Mouse (Mus musculus): Measurements from ENCODE around the gene Nrxn2.

Gene Nrxn2

DNA sequence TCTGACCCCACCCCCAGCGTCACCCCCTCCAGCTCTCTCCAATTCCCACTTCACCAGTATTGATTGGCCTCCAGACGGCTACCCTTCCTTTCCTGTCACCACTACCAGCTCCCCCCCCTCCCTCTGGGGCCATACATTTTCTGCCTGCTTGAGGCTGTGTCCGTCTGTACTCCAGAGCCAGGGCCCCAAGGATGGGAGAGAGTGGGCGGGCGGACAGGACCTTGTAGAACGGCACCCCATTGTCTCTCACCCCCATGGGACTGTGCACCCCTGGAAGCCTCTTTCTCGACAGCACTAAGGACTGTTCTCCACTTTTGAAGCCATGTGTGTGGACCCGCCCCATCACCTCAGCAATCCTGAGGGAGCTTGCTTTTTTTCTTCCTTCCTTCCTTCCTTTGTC, 77.2 kb downstream of the Nrxn2 start:
- DNase-seq: no peak

DNA sequence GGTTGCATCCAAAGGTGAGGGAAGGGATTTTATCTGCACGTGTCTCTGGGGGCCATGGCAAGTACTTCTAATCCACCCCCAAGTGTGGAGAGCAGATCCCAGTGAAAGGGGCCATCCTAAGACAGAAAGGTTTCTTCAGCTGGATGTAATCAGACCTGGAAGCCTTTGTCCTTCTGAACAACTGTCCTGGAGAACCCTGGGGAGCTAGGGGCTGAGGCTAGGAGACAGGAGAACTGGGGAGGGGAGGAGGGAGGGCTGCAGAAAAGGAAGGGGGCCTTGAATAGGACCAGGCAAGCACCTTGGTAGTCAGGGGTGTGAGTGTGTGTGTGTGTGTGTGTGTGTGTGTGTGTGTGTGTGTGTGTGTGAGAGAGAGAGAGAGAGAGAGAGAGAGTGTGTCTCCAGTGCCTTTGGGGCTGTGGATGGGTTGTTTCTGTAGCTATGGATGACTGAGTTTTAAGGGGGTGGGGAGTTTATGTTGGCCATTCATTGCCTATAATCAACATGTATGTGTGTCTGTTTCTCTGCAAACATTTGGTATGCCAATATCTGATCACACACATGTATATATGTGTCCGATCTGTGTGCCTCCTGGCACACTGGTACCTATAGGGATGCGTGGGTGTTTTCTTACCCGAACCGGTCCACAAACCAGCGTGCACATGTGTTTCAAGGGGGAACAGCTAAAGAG, 78.1 kb downstream of the Nrxn2 start:
- DNase-seq: no peak

DNA sequence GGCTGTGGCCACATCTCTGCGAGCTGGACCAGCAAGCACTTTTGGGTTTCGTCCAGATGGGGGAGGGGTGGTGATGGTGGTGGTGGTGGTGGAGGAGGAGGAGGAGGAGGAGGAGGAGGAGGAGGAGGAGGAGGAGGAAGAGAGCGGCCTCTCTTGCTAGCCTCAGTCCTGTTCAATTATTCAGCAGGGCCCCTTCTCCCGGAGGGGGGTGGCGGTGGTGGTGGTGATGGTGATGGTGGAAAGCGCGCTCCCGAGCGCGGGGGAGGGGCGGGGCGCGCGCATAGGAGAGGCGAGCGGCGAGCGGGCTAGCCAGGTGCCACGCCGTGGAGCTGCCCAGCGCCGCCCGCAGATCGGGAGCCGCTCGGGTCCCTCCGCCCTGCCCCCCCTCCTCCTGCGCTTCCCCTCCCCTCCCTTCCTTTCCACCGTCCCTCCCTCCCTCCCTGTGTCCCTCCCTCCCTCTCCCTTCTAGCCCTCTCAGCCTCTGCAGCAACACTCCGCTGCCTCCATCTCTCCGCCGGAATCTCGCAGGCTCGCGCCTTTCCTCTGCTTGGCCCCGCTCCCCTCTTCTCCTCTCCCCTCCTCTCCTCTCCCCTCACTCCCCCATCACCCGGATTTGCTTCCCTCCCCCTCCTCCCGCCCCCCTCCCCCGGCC, 78.7 kb downstream of the Nrxn2 start:
- DNase-seq: peak; percentile 83

DNA sequence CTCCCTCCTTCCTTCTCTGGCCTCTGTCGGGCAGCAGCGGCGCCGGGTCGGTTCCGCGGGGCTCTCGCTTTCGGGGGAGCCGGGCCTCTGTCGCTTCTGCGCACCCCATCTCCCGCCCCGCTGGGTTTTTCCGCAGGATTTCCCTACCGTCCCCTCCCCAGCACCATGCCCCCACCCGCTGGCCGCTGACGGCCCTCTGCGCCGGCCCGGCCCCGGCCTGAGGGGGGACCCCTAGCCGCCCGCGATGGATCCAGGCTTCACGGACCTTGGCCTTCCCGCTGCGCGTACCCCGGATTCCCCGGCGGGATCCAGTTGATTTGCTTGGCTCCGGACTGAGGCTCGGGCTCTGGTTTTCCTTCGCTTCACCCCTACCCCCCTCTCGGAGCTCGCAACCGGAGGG, 79.3 kb downstream of the Nrxn2 start:
- DNase-seq: peak; percentile 43

DNA sequence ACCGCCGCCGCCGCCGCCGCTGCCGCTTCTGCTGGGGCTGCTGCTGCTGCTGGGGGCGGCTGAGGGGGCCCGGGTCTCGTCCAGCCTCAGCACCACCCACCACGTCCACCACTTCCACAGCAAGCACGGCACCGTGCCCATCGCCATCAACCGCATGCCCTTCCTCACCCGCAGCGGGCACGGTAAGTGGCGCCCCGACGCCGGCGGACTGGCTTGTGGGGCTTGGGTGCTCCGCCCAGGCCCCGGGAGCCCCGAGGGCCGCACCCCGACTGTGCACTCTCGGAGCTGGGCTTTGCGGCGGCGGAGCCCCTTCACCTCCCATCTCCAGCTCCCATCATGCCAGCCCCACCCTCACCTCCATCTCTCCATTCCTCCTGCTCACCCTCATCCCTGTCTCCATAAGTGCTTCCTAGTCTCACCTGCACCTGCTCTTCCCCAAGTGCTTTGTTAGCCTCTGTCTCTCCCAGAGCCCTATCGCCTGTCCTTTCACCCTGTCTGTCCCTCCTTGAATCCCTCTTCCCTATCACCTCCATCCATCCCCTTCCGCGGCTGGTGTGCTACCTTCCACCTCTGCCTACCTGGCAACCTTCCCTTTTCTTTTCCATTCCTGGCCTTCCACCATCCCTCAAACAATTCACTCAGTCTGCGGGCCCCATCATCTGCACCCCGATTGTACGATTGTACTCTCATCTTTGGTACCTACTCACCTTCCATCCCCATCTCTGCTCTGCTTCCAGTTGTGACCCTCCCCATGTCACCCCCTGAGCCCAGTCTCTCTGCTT, 80.0 kb downstream of the Nrxn2 start:
- no peak for DNase-seq

DNA sequence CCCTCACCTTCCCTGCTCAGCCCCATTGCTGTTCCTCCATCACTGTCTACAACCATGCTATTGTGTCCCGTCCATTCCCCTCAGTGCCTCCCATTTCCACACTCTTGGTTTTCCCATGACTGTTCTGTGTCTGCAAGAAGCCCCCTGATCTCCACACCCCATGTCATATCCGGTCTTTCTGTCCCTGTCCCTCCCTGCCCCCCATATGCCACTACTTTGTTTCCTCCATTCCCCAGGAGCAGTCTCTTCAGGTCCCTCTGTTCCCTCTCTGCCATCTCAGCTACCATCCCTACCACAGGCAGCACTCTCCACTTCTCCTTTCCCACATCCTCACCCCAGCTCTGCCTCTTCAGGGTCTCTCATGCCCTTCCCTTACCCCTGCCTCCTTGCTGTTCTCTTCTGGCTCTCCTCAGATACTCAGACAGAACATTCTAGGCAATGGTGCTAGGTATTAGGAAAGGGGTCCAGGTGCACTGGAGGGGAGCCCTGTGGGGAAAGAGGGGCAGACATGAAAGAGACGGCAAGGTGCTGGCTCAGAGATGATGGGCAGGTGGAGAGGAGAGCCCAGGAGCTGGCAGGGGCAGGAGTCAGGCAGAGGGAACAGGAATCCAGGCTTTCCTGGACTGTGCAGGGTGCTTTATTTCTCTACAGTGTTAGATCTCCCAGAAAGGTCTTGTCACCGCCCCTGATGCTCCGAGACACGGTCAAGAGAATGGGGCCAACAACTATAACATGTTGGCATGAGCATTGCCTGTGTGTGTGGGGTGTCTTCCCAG, 81.5 kb downstream of the Nrxn2 start:
- no peak for DNase-seq

DNA sequence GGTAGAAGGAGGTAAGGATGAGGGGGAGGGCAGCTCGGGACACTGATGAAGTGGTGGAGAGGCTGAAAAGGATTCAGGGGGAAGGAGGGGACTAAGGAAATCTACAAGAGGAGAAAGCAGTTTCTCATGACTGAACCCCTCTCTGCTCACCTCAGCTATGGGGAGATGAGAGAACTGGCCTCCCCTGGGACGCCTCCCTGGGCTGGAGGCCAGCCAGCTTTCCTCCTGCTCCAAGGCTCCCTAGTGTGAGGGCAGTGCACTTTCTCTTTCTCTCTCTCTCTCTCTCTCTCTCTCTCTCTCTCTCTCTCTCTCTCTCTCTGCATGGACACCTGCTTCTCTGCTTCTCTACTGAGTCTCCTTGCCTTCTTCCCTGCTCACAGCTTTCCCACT, 82.1 kb downstream of the Nrxn2 start:
- no peak for DNase-seq

DNA sequence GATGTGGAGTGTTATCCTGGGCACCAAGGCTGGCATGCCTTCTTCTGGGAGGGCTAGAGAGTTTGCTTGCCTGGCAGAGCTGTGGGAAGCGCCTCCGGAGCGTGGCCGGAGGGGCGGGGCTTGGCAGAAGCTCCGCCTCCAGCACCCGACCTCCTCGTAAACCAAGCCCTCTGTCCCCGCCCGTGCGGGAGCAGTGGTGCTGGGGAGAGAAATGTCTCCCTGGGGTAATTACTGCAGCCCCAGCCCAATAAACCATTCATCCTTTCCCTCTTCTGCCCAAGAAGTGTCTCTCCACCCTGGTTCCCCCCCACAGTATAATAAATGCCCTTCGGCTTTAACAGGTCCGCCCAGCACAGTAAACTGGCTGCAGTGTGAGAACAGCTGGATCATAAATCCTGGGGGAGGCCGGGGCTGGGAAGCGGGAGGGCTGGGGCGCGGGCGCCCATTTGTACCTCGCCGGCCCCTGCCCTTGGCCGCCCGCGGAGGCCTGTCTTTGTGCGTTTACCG, 83.6 kb downstream of the Nrxn2 start:
- DNase-seq: peak; percentile 79

DNA sequence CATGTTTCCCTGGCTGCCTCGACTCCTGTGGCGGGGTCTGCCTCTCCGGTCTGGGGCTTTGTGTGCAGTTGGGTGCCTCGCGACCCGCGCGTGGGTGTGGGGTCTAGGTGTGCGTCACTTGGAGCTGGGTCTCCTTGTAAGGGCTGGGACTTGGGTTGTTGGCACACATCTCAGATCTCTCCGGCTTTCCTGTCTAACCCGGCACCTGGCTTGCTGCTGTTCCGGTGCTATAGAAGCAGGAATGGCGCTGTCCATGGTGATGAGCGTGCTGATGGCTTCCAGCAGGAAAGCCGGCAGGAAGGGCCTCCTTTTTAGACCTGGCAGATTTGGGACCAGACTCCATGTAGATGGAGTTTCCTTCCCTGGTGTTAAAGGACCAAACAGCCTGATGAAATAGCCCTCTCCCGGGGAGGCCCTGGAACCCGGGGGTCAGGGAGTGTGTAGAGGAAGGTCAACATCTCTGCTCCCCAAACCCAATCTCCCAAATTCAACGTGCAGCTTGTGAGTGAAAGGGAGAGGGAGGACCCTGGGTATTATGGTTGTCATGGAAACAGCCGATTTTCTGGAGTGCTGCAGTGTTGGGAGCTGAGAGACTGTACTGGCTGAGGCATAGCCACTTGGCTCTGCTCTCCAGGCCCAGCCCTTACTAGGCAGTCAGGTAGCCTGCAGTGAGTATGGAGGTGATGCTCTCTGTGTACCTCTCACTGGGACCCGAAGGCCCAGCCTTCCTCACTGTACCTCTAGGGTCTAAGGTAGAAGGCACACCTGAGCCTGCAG, 84.2 kb downstream of the Nrxn2 start:
- peak; percentile 89 for DNase-seq

DNA sequence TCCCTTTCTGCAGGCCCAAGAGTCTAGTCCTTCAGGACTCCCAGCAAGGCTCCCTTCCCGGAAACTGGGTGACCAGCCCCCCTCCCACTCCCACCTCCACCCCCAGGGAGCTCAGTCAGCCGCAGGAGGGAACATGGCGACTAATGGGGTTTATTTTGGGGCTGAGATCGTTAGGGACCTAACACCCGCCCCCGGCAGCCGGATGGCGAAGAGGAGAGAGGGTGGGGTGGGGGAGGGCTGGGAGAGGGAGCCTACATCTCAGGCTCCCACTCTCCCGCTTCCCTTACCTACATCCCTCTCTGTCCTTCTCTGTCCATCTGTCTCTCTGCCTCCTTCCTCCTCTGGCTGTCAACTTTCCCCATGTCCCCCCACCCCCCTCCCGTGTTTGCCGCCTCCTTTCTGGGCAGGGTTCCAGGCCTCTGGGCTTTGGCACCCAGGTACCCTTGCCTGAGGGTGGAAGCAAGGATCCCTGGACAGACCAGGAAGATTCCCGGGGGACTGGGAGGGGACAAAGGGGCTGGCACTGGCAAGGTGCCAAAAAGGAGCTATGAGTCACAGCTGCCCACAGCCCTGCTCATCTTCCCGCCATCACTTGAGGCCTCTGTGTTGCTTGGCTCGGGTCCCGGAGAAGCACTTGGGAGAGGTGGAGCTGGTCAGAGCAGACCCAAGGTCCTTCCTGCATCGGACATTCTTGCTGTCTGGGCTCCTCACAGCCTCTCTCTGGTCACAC, 85.6 kb downstream of the Nrxn2 start:
- DNase-seq: no peak

DNA sequence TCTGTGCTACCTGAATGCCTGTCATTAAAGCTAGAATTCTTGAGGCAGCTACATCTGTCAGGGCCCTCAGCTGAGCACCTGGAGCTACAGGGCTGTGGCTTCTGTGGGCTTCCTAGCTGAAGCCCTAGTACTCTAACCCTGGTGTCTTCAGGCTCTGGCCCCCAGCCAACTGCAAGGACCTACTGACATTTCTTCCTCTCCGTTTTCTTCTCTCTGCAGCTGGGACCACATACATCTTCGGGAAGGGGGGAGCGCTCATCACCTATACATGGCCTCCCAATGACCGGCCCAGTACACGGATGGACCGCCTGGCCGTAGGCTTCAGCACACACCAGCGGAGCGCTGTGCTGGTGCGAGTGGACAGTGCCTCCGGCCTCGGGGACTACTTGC, 86.1 kb downstream of the Nrxn2 start:
- no peak for DNase-seq

DNA sequence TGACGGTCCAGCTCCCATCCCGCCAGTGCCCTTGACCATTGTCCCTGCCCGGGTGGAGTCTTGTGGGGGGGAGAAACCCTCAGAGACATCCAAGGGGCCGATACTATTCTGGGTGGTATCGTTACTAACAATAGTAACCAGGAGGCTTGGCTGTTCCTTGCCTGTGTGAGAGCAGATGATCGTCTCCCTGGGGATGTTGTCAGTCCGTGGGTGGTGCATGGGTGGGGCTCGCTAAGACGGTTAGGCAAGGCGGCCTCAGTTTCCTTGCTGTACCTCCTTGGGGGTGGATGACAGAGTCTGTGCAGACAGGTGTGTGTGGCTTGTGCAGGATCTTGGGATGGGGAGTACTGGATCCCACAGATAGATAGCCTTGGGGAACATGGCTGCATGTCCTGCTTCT, 88.9 kb downstream of the Nrxn2 start:
- DNase-seq: no peak

DNA sequence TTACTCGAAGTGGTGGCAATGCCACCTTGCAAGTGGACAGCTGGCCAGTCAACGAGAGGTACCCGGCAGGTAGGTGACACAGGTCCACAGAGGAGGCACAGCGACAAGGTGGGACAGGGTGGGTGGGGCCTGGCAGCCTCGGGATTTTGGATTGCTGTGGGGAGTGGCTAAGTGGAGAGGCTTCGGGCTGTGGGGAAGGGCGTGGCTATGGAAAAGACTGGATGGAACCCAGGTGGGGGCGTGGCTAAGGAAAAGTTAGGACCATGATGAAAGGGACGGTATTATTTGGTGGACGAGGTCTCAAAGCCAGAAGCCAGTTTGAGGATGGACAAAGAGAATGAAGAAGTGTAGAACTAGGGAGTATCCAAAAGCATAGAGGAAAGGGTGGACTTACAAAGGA, 91.3 kb downstream of the Nrxn2 start:
- no peak for DNase-seq

DNA sequence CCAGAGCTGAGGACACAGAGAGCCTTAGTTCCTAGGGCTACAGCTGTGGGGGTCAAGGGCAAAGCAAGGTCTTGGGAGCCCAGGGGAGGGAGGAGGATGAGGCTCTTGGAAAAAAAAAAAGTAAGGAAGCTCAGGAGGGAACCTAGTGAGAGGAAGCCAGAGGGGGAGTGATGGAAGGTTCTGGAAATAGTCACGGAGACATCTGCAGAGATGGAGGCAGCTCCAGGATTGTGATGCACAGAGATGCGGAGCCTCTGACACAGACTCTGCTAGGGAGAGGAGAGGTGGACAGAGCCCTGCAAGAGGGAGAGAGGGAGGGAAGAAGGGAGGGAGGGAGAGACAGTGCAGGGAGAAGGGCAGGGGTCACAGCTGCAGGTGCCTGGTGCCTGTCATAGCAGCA, 92.0 kb downstream of the Nrxn2 start:
- DNase-seq: no peak

DNA sequence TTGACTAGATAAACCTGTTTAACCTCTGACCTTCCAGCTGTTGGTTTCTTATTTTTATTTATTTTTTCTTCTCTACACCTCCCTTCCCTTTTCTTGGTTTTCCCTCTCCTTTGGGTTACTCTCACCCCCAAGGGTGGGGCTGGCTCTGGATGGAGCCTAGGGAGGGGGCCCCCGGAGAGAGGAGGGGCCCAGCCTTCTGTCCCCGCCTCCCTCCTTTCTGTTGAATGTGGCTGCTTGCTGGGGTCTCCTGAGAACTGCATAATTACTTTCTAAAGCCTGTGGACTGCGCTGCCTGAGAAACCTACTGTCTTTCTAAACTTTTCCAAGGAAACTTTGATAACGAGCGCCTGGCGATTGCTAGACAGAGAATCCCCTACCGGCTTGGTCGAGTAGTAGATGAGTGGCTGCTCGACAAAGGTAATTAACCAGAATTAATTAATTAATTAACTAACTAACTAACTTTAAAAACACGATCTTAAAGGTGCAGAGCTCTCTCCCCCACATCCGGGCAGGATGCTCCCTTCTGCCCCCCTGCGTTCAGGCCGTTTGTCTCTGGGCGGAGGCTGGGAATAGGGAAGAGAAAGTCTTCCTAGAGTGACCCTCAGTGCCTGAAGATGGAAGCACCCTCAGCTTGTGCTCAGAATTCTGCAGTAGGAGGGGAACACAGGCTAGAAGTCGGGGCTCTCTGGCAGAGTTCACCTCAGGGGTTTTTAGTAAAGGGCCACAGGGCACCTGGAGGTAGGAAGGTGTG, 95.0 kb downstream of the Nrxn2 start:
- no peak for DNase-seq

DNA sequence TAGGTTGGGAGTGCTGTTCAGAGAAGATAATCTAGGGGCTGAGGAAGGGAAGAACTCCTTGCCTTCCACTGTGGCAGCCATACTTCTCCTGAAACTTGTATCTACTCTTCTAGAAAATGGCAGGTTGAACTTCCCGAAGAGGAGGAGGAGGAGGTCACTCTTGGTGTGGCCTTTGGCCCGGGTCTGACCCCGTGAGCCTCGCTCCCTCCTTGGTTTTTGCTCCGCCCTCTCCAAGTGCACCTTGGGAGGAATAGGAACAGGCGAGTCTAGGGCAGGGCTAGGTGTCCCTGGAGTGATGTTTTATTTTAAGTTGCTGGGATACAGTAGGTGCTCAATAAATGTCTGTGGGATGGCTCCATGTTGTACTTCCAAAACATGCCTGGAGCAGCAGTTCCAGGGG, 96.4 kb downstream of the Nrxn2 start:
- no peak for DNase-seq

DNA sequence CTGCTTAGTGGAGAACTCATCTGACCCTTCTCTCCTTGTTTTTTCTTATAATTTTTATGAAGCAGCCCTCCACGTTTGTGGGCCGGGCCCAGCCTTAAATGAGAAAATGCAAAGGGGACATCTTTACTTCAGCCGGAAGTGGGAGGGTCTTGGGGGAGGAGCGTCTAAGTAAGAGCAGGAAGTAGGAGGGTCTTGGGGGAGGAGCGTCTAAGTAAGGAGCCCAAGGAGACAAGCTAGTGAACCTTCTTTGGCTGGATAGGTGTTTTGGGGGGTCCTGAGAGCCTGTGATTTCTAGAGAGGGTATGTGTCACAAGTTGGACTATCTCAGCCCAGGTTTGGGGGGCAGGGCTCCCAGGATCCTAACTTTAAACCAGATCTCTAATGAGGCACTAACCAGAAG, 96.9 kb downstream of the Nrxn2 start:
- no peak for DNase-seq

DNA sequence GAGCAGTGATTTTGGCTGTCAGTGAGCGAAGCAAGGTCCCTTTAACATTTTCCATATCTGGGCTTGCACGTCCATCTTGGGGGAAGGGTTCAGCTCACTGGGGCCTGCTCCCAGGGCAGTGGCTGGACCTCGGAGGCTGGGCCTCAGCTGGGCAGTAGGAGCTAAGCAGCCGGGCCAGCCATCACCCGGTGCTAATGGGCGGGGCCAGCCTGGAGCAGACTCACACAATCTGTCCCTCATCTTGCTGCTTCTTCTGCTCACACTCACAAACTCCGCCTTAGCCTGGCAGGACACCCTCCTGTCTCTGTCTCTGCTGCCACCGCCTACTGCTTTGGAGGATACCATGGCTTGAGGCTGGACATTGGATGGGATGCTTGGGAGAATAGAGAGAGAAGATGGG, 97.6 kb downstream of the Nrxn2 start:
- no peak for DNase-seq

DNA sequence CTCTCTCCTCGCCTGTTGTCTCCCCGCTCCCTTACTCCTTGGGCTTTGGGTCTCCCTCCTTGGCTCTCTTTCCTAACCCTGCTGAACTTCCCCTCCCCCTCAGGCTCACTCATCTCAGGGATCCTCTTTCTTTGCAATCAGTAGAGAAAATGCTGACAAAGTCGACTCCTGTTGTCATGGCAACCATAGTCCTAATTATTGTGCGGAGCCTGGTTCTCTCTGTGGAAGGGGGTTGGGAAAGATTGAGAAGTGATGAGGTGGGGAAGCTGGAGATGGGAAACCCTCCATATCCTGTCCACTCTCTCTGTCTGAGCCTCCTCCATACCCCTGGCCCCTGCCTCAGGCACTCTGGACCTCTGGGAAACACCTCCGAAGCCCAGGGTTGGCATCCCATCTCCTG, 100.1 kb downstream of the Nrxn2 start:
- peak; percentile 82 for DNase-seq

DNA sequence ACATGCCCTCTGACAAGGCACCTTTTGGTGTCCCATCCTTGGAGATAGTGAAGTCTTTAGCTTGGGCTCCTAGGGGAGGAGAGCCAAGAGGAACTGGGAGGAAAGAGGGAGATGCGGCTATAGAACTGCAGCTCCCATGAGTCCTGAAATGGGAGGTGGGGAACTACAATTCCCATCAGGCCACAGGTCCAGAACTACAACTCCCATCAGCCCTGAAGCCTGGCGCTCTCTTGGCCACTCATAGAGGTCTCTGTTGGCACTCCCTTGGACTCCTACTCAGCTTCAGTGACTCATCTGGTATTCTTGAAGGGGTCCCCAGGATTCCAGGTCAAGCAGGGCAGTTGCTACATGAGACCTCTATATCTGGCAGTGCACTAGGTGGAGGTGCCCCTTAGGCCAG, 101.0 kb downstream of the Nrxn2 start:
- peak; percentile 44 for DNase-seq

DNA sequence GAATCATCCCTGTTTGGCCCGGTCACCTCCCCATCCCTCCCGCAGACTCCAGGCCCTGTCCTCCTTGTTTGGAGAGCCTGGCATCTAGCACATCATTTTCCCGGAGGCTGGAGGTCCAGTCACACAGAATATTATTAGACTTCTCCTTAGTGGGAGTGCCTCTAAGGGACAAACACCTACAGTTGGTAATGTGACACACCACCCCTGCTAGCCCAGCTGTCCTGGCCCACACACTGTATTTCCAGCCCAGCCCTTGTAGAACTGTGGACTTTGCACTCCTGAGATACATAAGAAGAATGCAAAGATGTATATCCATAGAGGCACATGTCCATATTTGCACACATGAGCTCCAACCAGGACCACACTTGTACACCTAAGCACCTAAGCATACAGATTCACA, 103.1 kb downstream of the Nrxn2 start:
- DNase-seq: no peak
